Mouse (Mus musculus) megakaryocyte, embryonic 14.5 days (primary cell): ENCODE measurements around the gene Cenpk.

Source experiments
- FLI1 ChIP-seq: IDR thresholded peaks from 2 replicates; pipeline ENCODE4 v1.6.1; 2012; ENCODE audit warnings: low read length, inconsistent platforms, mixed read lengths
- GATA1 ChIP-seq: IDR thresholded peaks from 3 replicates; pipeline ENCODE4 v1.6.1; 2012; ENCODE audit warnings: mixed read lengths, low read length, inconsistent platforms, borderline replicate concordance

- TF ChIP-seq FLI1 (no peak), GATA1 (no peak)
Observed at GRCm38 (mm10) chr13:104286897-104287309, 58.5 kb downstream of the Cenpk start.
